Mouse (Mus musculus) neural tube, embryonic 10.5 days (tissue): ENCODE results near the gene Enah.

Source experiments
- DNase-seq: peaks from one replicate; pipeline ENCODE4 v3.0.0-alpha.2; 2017; ENCODE audit warnings: low spot score; ENCODE audit errors: extremely low spot score

Enah gene

DNA sequence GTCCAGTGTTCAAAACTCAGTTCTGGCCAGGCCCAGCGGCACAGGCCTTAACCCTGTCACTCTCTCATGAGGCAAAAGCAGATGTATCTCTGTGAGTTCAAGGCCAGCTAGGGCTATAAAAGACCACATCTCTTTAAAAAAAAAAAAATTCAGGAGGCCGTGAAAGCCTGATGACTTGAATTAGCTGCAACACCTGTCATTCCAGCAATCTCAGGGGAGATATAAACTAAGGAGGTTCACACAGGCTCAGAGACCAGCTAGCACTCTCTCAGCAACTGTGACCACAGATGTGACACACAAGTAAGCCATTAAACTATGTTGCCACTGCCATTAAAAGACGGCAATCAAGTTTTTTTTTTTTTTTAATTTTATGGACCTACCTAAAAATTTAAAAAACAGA is 56.0 kb downstream of the Enah start:
- DNase-seq = no peak

DNA sequence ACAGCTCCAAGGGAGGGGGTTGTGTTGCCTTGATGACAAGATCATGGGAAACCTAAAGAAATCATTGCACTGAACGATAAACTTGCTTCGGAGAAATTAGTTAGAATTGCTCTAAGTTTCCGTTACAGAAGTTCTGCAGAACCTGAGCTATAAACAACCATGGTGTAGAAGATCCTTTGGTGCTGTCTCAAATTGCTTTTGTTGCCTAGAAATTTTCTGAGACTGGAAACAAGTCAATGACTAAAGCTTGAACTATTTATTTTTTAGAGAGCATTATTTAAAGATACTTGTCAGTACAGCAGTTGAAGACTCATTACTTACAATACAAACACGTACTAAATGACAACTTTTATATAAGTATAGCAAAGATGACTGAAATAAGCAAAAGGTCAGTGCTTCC is 56.4 kb downstream of the Enah start:
- DNase-seq = no peak

GRCm38 (mm10) chr1:181960383-181960782 is 59.4 kb downstream of the Enah start:
- DNase-seq = no peak

- no peak for DNase-seq
Measured at GRCm38 (mm10) chr1:181958392-181958791, 61.4 kb downstream of the Enah start.

DNA sequence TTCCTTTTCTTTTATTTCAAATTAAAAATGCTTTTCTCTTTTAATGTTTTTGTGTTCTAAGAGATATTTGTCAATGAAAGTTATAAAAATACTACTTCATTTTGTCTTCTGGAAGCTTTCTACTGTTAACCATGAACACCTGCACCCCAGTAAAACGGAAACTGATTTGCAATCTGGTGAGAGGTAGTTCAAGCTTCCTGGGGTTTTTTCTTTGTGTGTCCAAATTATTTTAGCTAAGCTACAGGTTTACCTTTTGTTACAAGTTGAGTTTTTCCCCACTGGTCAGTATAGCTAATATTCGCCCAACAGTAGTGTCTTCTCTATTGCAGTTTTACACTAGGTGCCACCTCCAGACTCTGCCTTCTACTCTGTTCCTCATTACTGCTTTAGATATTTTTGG is 62.1 kb downstream of the Enah start:
- no peak for DNase-seq

GRCm38 (mm10) chr1:181953547-181953946 is 66.2 kb downstream of the Enah start:
- DNase-seq = no peak

- DNase-seq = no peak
Measured at GRCm38 (mm10) chr1:181951266-181951665, 68.5 kb downstream of the Enah start.

DNA sequence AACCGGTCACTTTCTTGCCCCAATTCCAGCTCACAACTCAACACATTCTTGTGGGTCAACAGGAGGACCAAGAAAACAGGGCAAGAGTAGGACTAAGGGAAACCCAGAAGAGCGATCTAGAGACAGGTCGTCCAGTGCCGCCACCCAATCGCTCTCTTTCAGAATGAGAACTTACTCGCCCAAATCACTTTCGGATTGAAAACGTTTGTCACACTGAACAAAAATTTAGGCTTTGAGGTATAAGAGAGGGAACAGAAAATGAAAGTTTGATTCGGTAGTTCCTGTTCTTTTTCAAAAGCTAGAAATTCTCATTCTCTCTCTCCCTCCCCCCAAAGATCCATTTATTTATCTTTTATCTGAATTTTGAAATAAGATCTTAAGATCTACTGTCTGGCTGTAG is 69.1 kb downstream of the Enah start:
- DNase-seq = no peak

GRCm38 (mm10) chr1:181948191-181948590 is 71.6 kb downstream of the Enah start:
- DNase-seq = no peak

- DNase-seq = no peak
Measured at GRCm38 (mm10) chr1:181937064-181937463, 82.7 kb downstream of the Enah start.

- DNase-seq = no peak
Measured at GRCm38 (mm10) chr1:181928388-181928787, 91.4 kb downstream of the Enah start.

GRCm38 (mm10) chr1:181923384-181923783 is 96.4 kb downstream of the Enah start:
- no peak for DNase-seq

DNA sequence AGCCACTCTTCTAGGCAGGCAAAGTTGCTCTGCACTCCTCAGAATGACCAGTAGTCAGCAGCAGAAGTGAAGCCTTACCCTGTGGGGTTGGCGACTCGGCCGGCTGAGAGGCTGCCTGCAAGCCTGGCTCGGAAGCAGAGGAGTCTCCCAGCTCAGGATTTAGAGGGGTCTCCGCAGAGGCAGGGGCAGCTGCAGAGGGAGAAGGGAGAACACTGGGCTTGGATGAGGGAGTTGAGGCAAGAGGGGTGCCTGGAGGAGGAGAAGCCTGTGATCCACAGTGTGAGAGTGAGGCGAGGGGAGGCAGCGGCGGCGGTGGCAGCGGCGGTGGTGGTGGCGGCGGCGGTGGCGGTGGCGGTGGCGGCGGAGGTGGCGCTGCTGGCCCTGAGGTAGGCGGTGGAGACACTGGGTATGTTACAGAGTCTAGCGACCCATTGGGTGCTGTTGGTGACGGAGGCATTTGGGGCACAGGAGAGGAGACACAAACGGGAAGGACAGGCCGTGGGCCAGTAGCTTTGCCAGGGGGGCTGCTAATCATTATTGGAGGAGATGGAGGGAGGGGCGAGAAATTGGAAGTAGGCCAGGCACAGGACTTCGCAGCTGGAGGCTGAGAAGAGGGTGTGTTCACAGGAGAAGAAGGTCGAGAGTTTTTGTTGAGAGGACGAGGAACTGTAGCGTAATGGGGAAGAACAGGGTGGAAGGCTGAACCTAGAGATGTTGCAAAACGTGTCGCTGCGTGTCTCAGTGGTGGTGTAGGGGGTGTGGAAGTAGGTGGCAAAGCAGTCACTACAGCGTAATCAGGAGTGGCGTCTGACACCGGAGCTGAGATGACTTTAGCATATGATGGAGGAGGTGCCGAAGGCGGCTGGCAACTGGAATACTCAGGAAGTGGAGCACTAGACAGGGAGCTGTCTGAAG is 98.0 kb downstream of the Enah start:
- no peak for DNase-seq

- no peak for DNase-seq
Measured at GRCm38 (mm10) chr1:181911841-181912240, 107.9 kb downstream of the Enah start.

DNA sequence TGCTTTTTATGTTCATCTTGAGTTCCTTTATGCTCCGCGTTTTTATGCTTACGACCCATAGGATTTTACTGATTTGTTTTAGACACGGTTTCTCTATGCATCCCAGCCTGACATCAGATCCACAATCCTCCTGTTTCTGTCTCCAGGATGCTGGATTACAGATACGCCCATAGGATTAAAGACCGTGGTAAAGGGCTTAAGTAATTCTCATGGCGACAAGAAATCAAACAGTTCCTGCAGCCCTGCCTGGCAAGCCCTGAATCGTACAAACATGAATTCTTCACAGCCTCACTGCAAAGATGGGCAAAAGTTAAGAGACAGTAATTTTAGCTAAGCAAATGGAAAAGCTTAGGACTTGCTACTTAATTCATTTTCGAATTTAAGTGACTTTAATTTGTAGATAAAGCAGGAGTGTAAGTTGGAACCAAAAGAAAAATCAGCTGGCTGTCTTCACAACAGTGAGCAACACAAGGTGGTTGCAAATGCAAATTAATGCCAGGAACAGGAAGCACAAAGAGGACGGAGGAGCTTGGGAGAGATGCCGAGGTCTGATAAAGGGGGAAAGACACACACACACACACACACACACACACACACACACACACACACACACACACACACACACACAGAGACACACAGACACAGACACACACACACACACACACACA is 118.0 kb downstream of the Enah start:
- DNase-seq = no peak

GRCm38 (mm10) chr1:181900846-181901245 is 118.9 kb downstream of the Enah start:
- DNase-seq = no peak

DNA sequence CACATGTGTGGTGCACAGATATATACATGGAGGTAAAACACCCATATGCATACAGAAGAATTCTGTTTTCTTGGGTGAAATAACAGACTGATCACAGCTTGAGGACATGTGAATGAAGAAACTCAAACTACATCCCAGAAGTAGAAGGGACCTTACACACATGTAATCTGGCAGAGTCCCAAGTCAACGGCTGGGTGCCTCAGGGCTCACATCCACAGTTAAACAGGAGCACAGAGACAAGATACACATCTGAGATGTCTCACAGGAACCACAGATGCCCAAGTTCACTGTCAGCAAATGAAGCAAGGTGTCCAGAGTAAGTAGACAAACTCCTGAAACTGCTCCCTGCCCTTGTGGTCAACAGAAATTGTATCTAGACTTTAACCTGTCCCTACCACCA is 120.8 kb downstream of the Enah start:
- no peak for DNase-seq

- DNase-seq = no peak
Measured at GRCm38 (mm10) chr1:181896991-181897390, 122.8 kb downstream of the Enah start.

GRCm38 (mm10) chr1:181893721-181894120 is 126.1 kb downstream of the Enah start:
- DNase-seq = no peak

- no peak for DNase-seq
Measured at GRCm38 (mm10) chr1:181889670-181890069, 130.1 kb downstream of the Enah start.

GRCm38 (mm10) chr1:181888801-181889200 is 131.0 kb downstream of the Enah start:
- peak; percentile 97 for DNase-seq

- peak; percentile 55 for DNase-seq
Measured at GRCm38 (mm10) chr1:181881532-181881931, 138.3 kb downstream of the Enah start.
